Mouse (Mus musculus): ENCODE data around the gene Mcam.
A peak's percentile ranks its signal among the peaks of the same experiment; 100 is the strongest.

Mcam gene

GRCm38 (mm10) chr9:44135731-44136411 is 1.6 kb downstream of the Mcam start:
- DNase-seq: peak in 1 of 2 experiments; percentile 29

- no peak for DNase-seq
Measured at GRCm38 (mm10) chr9:44137846-44138245, 3.6 kb downstream of the Mcam start.

GRCm38 (mm10) chr9:44141951-44142350 is 7.7 kb downstream of the Mcam start:
- DNase-seq: no peak

- no peak for DNase-seq
Measured at GRCm38 (mm10) chr9:44143421-44143820, 9.2 kb downstream of the Mcam start.

- peak; percentile 66 to 79 for DNase-seq
Measured at GRCm38 (mm10) chr9:44144023-44144717, 9.9 kb downstream of the Mcam start.

- DNase-seq: peak in 1 of 2 experiments; percentile 7
Measured at GRCm38 (mm10) chr9:44144718-44145060, 10.4 kb downstream of the Mcam start.

GRCm38 (mm10) chr9:44147290-44147689 is 13.0 kb downstream of the Mcam start:
- peak in 1 of 2 experiments; percentile 46 for DNase-seq

- DNase-seq: no peak
Measured at GRCm38 (mm10) chr9:44159886-44160285, 25.6 kb downstream of the Mcam start.

- DNase-seq: no peak
Measured at GRCm38 (mm10) chr9:44168931-44169330, 34.7 kb downstream of the Mcam start.

- DNase-seq: no peak
Measured at GRCm38 (mm10) chr9:44170691-44171151, 36.5 kb downstream of the Mcam start.

- peak in 1 of 2 experiments; percentile 38 for DNase-seq
Measured at GRCm38 (mm10) chr9:44175556-44175955, 41.3 kb downstream of the Mcam start.

- no peak for DNase-seq
Measured at GRCm38 (mm10) chr9:44175957-44176356, 41.7 kb downstream of the Mcam start.

- no peak for DNase-seq
Measured at GRCm38 (mm10) chr9:44177405-44177804, 43.1 kb downstream of the Mcam start.

- DNase-seq: peak; percentile 24 to 49
Measured at GRCm38 (mm10) chr9:44178389-44178788, 44.1 kb downstream of the Mcam start.

- DNase-seq: no peak
Measured at GRCm38 (mm10) chr9:44178811-44179210, 44.5 kb downstream of the Mcam start.

GRCm38 (mm10) chr9:44181537-44181936 is 47.3 kb downstream of the Mcam start:
- DNase-seq: no peak

GRCm38 (mm10) chr9:44182260-44182659 is 48.0 kb downstream of the Mcam start:
- peak; percentile 67 to 72 for DNase-seq

- no peak for DNase-seq
Measured at GRCm38 (mm10) chr9:44188223-44188622, 54.0 kb downstream of the Mcam start.

GRCm38 (mm10) chr9:44191166-44191565 is 56.9 kb downstream of the Mcam start:
- DNase-seq: no peak

GRCm38 (mm10) chr9:44192312-44192711 is 58.0 kb downstream of the Mcam start:
- DNase-seq: no peak

All from kidney, postnatal 4 days (tissue).